Mouse (Mus musculus): ENCODE measurements at regions not wholly inside any gene's neighbourhood (a gene's known extent, or its start where the extent isn't known, plus 50 kb on each side); places are given as distances from the start of the nearest gene placed in this dataset.

- peaks cover 4% of the 10 kb centered on the region; the same call in 1 of the 2 replicates for H3K4me1 ChIP-seq (replicated peaks; ENCODE audit: control insufficient read depth, insufficient read depth, low read length)
- no peak overlapping the region for H3K9ac ChIP-seq (ENCODE audit: low read length)
- no peak overlapping the region for H3K4me3 ChIP-seq (ENCODE audit: low read depth, low read length)
- H3K9me3 ChIP-seq (ENCODE audit: control insufficient read depth, low read length), result no peaks in the 10 kb centered on the region
- H3K27ac ChIP-seq (ENCODE audit: low read depth, low read length), result no peak overlapping the region
- no peaks in the 10 kb centered on the region for H3K27me3 ChIP-seq (ENCODE audit: control insufficient read depth, insufficient read depth, low read length)
- no peak; the same call in 1 of the 2 replicates for ATAC-seq (replicated peaks; ENCODE audit: low FRiP score)
- DNase-seq (ENCODE audit: low spot score), result no peak
- 38% methylated on average over 6 of the region's 6 CpGs for WGBS
- no peak overlapping the region for H3K4me2 ChIP-seq (ENCODE audit: low read depth, low read length, severe bottlenecking)
- H3K36me3 ChIP-seq (ENCODE audit: control insufficient read depth, insufficient read depth, low read length), result no peaks in the 10 kb centered on the region
These were observed 84.4 kb upstream of the Egln3 start for GRCm38 (mm10) chr12:54288041-54288502.

- Histone ChIP-seq H3K27me3 (ENCODE audit: control insufficient read depth, insufficient read depth, low read length) (no peaks in the 10 kb centered on the region), H3K9me3 (ENCODE audit: control insufficient read depth, low read length) (no peaks in the 10 kb centered on the region), H3K4me3 (ENCODE audit: low read depth, low read length) (no peak overlapping the region), H3K4me2 (ENCODE audit: low read depth, low read length, severe bottlenecking) (no peak overlapping the region), H3K9ac (ENCODE audit: low read length) (no peak overlapping the region), H3K36me3 (ENCODE audit: control insufficient read depth, insufficient read depth, low read length) (no peaks in the 10 kb centered on the region), H3K27ac (ENCODE audit: low read depth, low read length) (no peak overlapping the region), H3K4me1 (replicated peaks; ENCODE audit: control insufficient read depth, insufficient read depth, low read length) (peaks cover 4% of the 10 kb centered on the region; the same call in 1 of the 2 replicates)
- 73% methylated on average over 16 of the region's 16 CpGs for WGBS
- DNase-seq (ENCODE audit: low spot score) (no peak), ATAC-seq (replicated peaks; ENCODE audit: low FRiP score) (no peak)
These were observed 83.5 kb upstream of the Egln3 start for GRCm38 (mm10) chr12:54286911-54287819.

GRCm38 (mm10) chr12:54283646-54284045, 80.0 kb upstream of the Egln3 start:
- Histone ChIP-seq H3K9ac (ENCODE audit: low read length) (no peak overlapping the region), H3K27me3 (ENCODE audit: control insufficient read depth, insufficient read depth, low read length) (no peaks in the 10 kb centered on the region), H3K4me2 (ENCODE audit: low read depth, low read length, severe bottlenecking) (no peak overlapping the region), H3K4me3 (ENCODE audit: low read depth, low read length) (no peak overlapping the region), H3K27ac (ENCODE audit: low read depth, low read length) (no peak overlapping the region), H3K36me3 (ENCODE audit: control insufficient read depth, insufficient read depth, low read length) (no peaks in the 10 kb centered on the region), H3K9me3 (ENCODE audit: control insufficient read depth, low read length) (no peaks in the 10 kb centered on the region), H3K4me1 (replicated peaks; ENCODE audit: control insufficient read depth, insufficient read depth, low read length) (peaks cover 4% of the 10 kb centered on the region; the same call in 1 of the 2 replicates)
- no peak for DNase-seq (ENCODE audit: low spot score)
- WGBS, result 8% methylated on average over 4 of the region's 4 CpGs
- no peak for ATAC-seq (replicated peaks; ENCODE audit: low FRiP score)

- Histone ChIP-seq H3K27me3 (ENCODE audit: control insufficient read depth, insufficient read depth, low read length) (no peaks in the 10 kb centered on the region), H3K36me3 (ENCODE audit: control insufficient read depth, insufficient read depth, low read length) (no peaks in the 10 kb centered on the region), H3K27ac (ENCODE audit: low read depth, low read length) (no peak overlapping the region), H3K9ac (ENCODE audit: low read length) (no peak overlapping the region), H3K4me3 (ENCODE audit: low read depth, low read length) (no peak overlapping the region), H3K9me3 (ENCODE audit: control insufficient read depth, low read length) (no peaks in the 10 kb centered on the region), H3K4me2 (ENCODE audit: low read depth, low read length, severe bottlenecking) (no peak overlapping the region), H3K4me1 (replicated peaks; ENCODE audit: control insufficient read depth, insufficient read depth, low read length) (peaks cover under 1% of the 10 kb centered on the region; the same call in 1 of the 2 replicates)
- no peak for ATAC-seq (replicated peaks; ENCODE audit: low FRiP score)
- no peak for DNase-seq (ENCODE audit: low spot score)
- 93% methylated on average over 1 of the region's 1 CpGs for WGBS
These were observed 79.4 kb upstream of the Egln3 start for GRCm38 (mm10) chr12:54283011-54283410.

GRCm38 (mm10) chr12:54282281-54282921, 78.7 kb upstream of the Egln3 start:
- ATAC-seq (replicated peaks; ENCODE audit: low FRiP score) (no peak), DNase-seq (ENCODE audit: low spot score) (no peak)
- no peak overlapping the region for H3K27ac ChIP-seq (ENCODE audit: low read depth, low read length)
- no peak overlapping the region for H3K4me3 ChIP-seq (ENCODE audit: low read depth, low read length)
- H3K27me3 ChIP-seq (ENCODE audit: control insufficient read depth, insufficient read depth, low read length), result no peaks in the 10 kb centered on the region
- WGBS, result 77% methylated on average over 4 of the region's 4 CpGs
- no peaks in the 10 kb centered on the region for H3K36me3 ChIP-seq (ENCODE audit: control insufficient read depth, insufficient read depth, low read length)
- H3K9ac ChIP-seq (ENCODE audit: low read length), result no peak overlapping the region
- H3K9me3 ChIP-seq (ENCODE audit: control insufficient read depth, low read length), result no peaks in the 10 kb centered on the region
- H3K4me2 ChIP-seq (ENCODE audit: low read depth, low read length, severe bottlenecking), result no peak overlapping the region
- no peaks in the 10 kb centered on the region for H3K4me1 ChIP-seq (replicated peaks; ENCODE audit: control insufficient read depth, insufficient read depth, low read length)

GRCm38 (mm10) chr12:54280457-54280856, 76.8 kb upstream of the Egln3 start:
- H3K9ac ChIP-seq (ENCODE audit: low read length), result no peak overlapping the region
- WGBS, result 91% methylated on average over 4 of the region's 4 CpGs
- no peaks in the 10 kb centered on the region for H3K4me1 ChIP-seq (replicated peaks; ENCODE audit: control insufficient read depth, insufficient read depth, low read length)
- no peak overlapping the region for H3K4me3 ChIP-seq (ENCODE audit: low read depth, low read length)
- ATAC-seq (replicated peaks; ENCODE audit: low FRiP score) (no peak), DNase-seq (ENCODE audit: low spot score) (no peak)
- no peak overlapping the region for H3K4me2 ChIP-seq (ENCODE audit: low read depth, low read length, severe bottlenecking)
- H3K27ac ChIP-seq (ENCODE audit: low read depth, low read length), result no peak overlapping the region
- no peaks in the 10 kb centered on the region for H3K27me3 ChIP-seq (ENCODE audit: control insufficient read depth, insufficient read depth, low read length)
- H3K36me3 ChIP-seq (ENCODE audit: control insufficient read depth, insufficient read depth, low read length), result no peaks in the 10 kb centered on the region
- no peaks in the 10 kb centered on the region for H3K9me3 ChIP-seq (ENCODE audit: control insufficient read depth, low read length)

- H3K27ac ChIP-seq (ENCODE audit: low read depth, low read length), result no peak overlapping the region
- ATAC-seq (replicated peaks; ENCODE audit: low FRiP score), result no peak
- no peaks in the 10 kb centered on the region for H3K9me3 ChIP-seq (ENCODE audit: control insufficient read depth, low read length)
- no peaks in the 10 kb centered on the region for H3K27me3 ChIP-seq (ENCODE audit: control insufficient read depth, insufficient read depth, low read length)
- no peaks in the 10 kb centered on the region for H3K36me3 ChIP-seq (ENCODE audit: control insufficient read depth, insufficient read depth, low read length)
- H3K9ac ChIP-seq (ENCODE audit: low read length), result no peak overlapping the region
- no peak overlapping the region for H3K4me2 ChIP-seq (ENCODE audit: low read depth, low read length, severe bottlenecking)
- no peak overlapping the region for H3K4me3 ChIP-seq (ENCODE audit: low read depth, low read length)
- no peak for DNase-seq (ENCODE audit: low spot score)
- WGBS, result 80% methylated on average over 3 of the region's 3 CpGs
- no peaks in the 10 kb centered on the region for H3K4me1 ChIP-seq (replicated peaks; ENCODE audit: control insufficient read depth, insufficient read depth, low read length)
These were observed 76.3 kb upstream of the Egln3 start for GRCm38 (mm10) chr12:54280001-54280400.

- no peak overlapping the region for H3K9ac ChIP-seq (ENCODE audit: low read length)
- WGBS, result 88% methylated on average over 7 of the region's 7 CpGs
- H3K27me3 ChIP-seq (ENCODE audit: control insufficient read depth, insufficient read depth, low read length), result no peaks in the 10 kb centered on the region
- no peak for ATAC-seq (replicated peaks; ENCODE audit: low FRiP score)
- H3K36me3 ChIP-seq (ENCODE audit: control insufficient read depth, insufficient read depth, low read length), result no peaks in the 10 kb centered on the region
- no peaks in the 10 kb centered on the region for H3K9me3 ChIP-seq (ENCODE audit: control insufficient read depth, low read length)
- DNase-seq (ENCODE audit: low spot score), result no peak
- H3K4me2 ChIP-seq (ENCODE audit: low read depth, low read length, severe bottlenecking), result no peak overlapping the region
- H3K27ac ChIP-seq (ENCODE audit: low read depth, low read length), result no peak overlapping the region
- no peaks in the 10 kb centered on the region for H3K4me1 ChIP-seq (replicated peaks; ENCODE audit: control insufficient read depth, insufficient read depth, low read length)
- H3K4me3 ChIP-seq (ENCODE audit: low read depth, low read length), result no peak overlapping the region
These were observed 73.4 kb upstream of the Egln3 start for GRCm38 (mm10) chr12:54276978-54277537.
